Mouse (Mus musculus) megakaryocyte-erythroid progenitor cell, adult 5-6 weeks (primary cell): Measurements from ENCODE around the gene Gm19402. TPM values are rescaled to one million over a fixed set of nuclear protein-coding genes. Genes with fewer than 3 reads are reported as not detected.

Experiments used
- ATAC-seq: replicated peaks from 2 replicates; pipeline ENCODE4 v1.8.0; 2016; ENCODE audit warnings: mild to moderate bottlenecking, inconsistent platforms; ENCODE audit not compliant: severe bottlenecking, poor library complexity, low FRiP score, low TSS enrichment
- total RNA-seq, 2 experiments: library from RNA; stranded (forward) in 1 of 2; stranded (reverse) in 1 of 2; fragments of 200-1000, 215-1000 nt in 1 of 2; fragments of >200 nt in 1 of 2; fragmentation: Nextera tagmentation in 1 of 2; gene quantifications; 2 replicates each; pipeline ENCODE4 v1.2.3; 2014 to 2017

The Gm19402 gene
- total RNA-seq, 2 experiments from 2014 or later, result not detected

DNA sequence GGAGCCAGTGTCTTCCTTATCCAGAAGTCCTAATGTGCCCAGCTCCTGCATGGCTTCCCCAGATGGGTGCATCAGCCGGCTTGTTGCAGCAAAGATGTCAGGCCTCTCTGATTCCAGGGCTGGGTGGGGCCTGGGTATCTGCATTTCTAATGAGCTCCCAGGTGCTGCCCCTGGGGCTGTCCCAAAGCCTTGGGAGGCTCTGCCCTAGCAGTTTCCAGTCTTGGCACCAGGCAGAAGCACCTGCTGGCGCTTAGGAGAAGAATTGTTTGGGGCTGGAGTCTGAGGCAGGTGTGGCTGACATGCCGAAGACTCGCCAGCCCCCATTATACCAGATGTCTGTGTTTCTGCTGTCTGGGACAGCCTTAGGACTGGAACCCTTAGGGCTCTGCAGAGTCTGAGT is 19.8 kb downstream of the Gm19402 start:
- ATAC-seq, result no peak

DNA sequence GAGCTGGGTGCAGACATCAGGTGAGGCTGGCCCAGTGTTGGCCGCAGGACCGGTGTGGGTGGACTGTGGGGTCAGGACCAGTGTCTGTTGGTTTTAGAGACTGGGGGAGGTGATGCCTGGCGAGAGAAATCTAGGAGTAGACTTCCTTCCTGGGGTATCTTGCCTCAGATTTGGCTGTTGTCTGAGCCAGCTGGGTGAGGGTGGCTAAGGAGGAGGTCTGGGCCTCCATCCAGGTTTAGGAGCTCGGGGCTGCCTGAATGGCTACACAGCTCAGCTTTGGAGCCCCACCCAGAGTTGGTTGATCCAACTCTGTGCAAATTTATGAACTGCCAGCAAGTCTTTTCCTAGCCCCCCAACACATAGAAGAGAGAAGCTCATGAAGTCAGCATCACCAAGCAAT is 23.2 kb downstream of the Gm19402 start:
- no peak for ATAC-seq

DNA sequence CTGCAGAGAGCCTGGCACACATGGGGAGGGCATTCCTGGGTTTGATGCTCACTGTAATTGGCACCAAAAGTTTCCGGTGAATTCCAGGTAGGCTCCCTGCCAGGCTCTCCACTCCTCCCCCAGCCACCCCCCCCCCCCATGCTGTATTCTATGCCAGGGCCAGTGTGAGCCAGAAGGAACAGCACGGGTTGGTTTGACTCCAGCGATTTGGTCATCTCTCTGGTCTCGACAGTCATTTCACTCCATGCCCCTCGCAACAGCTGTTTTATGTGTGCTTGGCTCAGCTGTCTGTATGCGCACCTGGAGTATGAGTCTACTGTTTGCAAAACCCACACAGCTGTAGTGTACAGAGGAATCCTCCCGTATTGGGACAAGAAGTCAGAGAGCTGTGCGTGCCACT is 24.2 kb downstream of the Gm19402 start:
- no peak for ATAC-seq

DNA sequence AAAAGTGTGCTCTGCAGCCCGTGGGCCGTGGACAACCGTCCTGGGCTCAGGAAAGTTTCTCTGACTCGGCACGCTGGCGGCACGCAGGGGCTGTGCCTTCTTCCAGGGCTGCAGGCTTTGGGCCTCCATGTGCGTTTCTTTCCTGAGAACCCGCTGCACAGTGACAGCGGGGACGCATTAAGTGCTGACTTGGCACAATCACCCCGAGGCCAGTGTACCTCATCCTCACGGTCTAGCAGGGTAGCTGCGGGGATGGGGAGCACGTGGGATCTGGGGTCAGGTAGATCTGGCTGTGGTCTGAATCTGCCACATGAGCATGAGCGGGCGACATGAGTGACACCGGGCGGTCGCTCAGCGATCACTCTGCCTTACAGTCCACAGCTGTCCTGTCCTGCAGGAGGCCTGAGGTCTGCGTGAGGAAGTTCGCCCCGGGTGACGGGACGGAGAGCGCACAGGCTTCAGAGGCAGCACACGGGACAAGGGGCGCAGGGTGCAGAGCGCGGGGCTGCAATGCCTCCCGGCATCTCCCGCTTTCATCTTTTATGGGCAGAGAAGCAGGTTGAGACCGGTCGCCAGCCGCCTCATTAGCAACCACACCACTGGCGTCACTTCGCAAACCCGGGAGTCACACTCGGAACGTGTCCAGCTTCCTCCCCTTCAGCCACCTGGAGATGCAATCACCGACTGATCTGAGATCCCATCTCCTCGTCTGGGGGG is 26.4 kb downstream of the Gm19402 start:
- no peak for ATAC-seq

DNA sequence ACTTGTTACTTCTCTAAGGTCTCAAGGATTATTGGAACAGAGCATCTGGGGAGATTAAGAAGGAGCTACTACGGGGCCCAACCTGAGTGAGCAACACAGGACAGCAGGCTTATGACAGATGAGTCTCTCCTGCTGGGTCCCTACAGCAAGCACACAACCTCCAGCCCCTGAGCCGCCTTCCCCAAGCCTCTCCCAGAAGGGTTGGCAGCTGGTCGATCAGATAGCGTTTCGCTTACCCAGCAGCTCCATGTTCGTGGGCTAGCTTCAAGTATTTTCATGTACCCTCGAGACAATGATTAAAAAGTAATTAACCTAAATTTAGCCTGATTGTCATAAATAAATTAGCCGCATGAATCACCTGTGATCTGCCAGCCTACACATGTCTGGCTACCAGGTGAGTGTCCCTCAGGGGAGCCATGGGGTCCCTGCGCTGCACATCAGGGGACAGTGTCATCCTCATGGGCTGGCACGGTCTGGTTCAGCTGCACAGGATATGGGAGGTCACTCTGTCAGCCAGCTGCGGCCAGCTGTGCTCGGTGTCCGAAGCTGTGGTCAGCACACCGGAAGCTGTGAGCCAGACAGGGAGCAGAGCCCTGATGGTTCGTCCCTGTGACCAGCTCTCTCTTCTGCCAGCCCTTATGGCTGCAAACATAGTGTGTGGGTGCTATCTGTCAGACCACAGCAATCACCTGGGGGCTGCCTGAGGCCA is 32.1 kb downstream of the Gm19402 start:
- 0 out of 2 replicates have a peak, but pooled peaks have one; percentile 53 for ATAC-seq

DNA sequence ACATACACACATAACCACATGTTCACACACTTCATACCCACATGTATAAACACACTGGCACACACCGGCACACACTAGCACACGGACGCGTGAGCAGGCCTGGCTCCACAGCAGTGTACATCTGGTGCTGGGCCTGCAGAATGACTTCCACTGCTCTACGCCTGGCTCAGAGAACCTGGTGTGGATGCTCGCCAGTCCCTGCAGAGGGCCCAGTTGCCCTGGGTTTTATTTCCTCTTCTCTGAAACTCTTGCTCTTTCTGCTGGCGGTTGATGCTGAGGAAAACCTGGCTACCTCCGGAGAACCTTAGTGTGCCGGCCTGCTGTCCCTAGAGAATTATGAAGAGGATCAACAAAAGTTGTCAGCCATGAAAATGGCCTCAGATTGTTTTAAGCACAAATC is 38.5 kb downstream of the Gm19402 start:
- no peak for ATAC-seq

DNA sequence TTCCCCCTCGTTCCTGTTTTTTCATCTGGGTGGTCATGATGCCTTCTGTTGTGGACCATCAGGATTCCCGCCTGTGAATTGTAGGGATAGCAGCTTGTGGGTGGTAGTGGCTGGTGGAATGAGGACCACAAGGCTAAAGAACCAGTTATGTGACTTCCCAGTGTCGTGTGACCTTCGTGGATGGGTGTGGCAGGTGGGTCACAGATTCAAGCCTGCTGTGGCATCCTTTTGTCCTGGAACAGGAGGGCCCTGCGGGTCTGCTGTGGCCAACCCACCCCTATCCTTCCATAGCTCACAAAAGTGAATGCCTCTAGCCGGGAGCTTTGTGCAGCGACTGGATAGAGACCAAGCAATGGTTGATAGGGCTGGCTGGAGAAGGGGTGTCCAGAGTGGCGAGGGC is 42.7 kb downstream of the Gm19402 start:
- no peak for ATAC-seq

DNA sequence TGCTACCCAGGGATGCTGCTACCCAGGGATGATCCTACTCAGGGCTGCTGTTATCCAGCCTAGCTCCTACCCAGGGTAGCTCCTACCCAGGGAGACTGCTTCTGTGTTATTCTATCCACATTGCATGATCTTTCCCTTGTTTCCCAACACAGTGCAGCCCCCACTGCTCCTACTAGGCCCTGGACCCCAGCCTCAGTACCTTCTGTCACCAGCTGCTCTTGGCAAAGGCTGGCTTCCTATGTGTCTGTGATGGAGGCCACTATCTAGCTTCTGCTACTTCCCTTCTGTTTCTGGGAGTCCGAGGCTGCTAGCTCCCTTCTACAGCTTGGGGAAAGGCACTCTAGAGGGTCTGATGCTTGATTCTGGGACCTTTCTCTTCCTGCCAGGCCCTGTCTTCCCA is 43.1 kb downstream of the Gm19402 start:
- no peak for ATAC-seq

DNA sequence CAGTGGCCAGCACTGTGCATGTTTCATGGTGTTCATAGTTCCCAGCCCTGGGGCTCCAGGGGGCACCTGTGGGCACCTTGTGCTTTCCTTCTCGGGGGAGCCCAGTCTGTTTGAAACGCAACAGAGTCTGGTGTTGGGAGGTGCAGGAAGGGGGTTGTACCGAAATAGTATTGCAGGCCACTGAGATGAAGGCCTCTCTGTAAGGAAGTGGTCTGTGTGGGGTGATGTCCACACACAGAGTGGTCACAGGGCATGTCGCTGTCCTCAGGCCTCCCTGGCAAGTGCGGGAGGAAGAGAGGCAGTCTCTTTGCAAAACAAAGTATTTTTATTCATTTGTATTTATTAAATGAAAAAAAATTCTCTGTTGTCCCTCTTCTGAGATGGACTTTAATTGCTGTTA is 45.0 kb downstream of the Gm19402 start:
- no peak for ATAC-seq

DNA sequence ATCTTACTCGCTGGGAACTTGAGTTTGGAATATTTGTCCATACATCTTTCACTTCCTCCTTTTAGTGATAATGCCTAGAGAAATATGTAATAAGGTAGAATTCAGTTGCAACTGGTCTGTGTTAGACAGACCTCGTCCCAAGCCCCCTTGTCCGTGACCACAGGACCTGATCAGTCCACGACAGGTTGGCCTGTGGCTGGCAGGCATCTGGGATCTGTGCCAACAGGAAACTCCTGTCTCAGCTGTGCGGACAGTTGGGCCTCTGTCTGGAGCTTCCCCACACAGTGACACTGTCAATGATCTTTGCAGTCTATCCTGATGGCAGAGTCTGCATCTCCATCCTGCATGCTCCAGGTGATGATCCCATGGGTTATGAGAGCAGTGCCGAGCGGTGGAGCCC is 47.4 kb downstream of the Gm19402 start:
- no peak for ATAC-seq

Other genes with a start within 250 kb of the Gm19402 start
- gene Fam207a, start 175.0 kb downstream of the Gm19402 start, total RNA-seq (2014; fragmentation: Nextera tagmentation), result 19.8 and 20.0 TPM in 2 replicates
- 28.5 and 30.5 TPM in 2 replicates for gene Fam207a, start 175.0 kb downstream of the Gm19402 start, total RNA-seq (2017)
- gene Itgb2, start 160.5 kb downstream of the Gm19402 start, total RNA-seq (2014; fragmentation: Nextera tagmentation), result 10.4 and 26.2 TPM in 2 replicates
- gene Itgb2, start 160.5 kb downstream of the Gm19402 start, total RNA-seq (2017), result 13.2 and 14.2 TPM in 2 replicates
- gene Pttg1ip, start 109.0 kb downstream of the Gm19402 start, total RNA-seq (2014; fragmentation: Nextera tagmentation), result 31.7 and 48.4 TPM in 2 replicates
- 36.3 and 37.6 TPM in 2 replicates for gene Pttg1ip, start 109.0 kb downstream of the Gm19402 start, total RNA-seq (2017)
- gene Sumo3, start 84.7 kb downstream of the Gm19402 start, total RNA-seq (2014; fragmentation: Nextera tagmentation), result 71.3 and 81.0 TPM in 2 replicates
- gene Sumo3, start 84.7 kb downstream of the Gm19402 start, total RNA-seq (2017), result 150 and 265 TPM in 2 replicates
- not detected in 2 replicates for gene Gm49325, start 84.6 kb downstream of the Gm19402 start, total RNA-seq (2014; fragmentation: Nextera tagmentation)
- gene Gm49325, start 84.6 kb downstream of the Gm19402 start, total RNA-seq (2017), result not detected in 2 replicates
- gene Ube2g2, start 68.5 kb downstream of the Gm19402 start, total RNA-seq (2014; fragmentation: Nextera tagmentation), result 39.4 and 43.2 TPM in 2 replicates
- 48.1 and 50.7 TPM in 2 replicates for gene Ube2g2, start 68.5 kb downstream of the Gm19402 start, total RNA-seq (2017)
- gene Tspear, start 4.2 kb downstream of the Gm19402 start, total RNA-seq (2014; fragmentation: Nextera tagmentation), result 0.22 TPM in 1 of 2 replicates, not detected in the other
- not detected in 2 replicates for gene Tspear, start 4.2 kb downstream of the Gm19402 start, total RNA-seq (2017)
- not detected in 2 replicates for gene Gm9508, start 6.5 kb upstream of the Gm19402 start, total RNA-seq (2014; fragmentation: Nextera tagmentation)
- gene Gm9508, start 6.5 kb upstream of the Gm19402 start, total RNA-seq (2017), result not detected in 2 replicates
- not detected in 2 replicates for gene Gm10272, start 15.9 kb upstream of the Gm19402 start, total RNA-seq (2014; fragmentation: Nextera tagmentation)
- gene Gm10272, start 15.9 kb upstream of the Gm19402 start, total RNA-seq (2017), result not detected in 2 replicates
- gene Gm10024, start 20.7 kb upstream of the Gm19402 start, total RNA-seq (2014; fragmentation: Nextera tagmentation), result not detected in 2 replicates
- gene Gm10024, start 20.7 kb upstream of the Gm19402 start, total RNA-seq (2017), result not detected in 2 replicates
- gene Gm10142, start 25.1 kb upstream of the Gm19402 start, total RNA-seq (2014; fragmentation: Nextera tagmentation), result not detected in 2 replicates
- gene Gm10142, start 25.1 kb upstream of the Gm19402 start, total RNA-seq (2017), result not detected in 2 replicates
- gene Krtap12-1, start 29.8 kb upstream of the Gm19402 start, total RNA-seq (2014; fragmentation: Nextera tagmentation), result not detected in 2 replicates
- gene Krtap12-1, start 29.8 kb upstream of the Gm19402 start, total RNA-seq (2017), result not detected in 2 replicates
- gene Gm10100, start 35.7 kb upstream of the Gm19402 start, total RNA-seq (2014; fragmentation: Nextera tagmentation), result not detected in 2 replicates
- gene Gm10100, start 35.7 kb upstream of the Gm19402 start, total RNA-seq (2017), result not detected in 2 replicates
- not detected in 2 replicates for gene Gm18596, start 51.9 kb upstream of the Gm19402 start, total RNA-seq (2014; fragmentation: Nextera tagmentation)
- gene Gm18596, start 51.9 kb upstream of the Gm19402 start, total RNA-seq (2017), result not detected in 2 replicates
- gene Gm9736, start 60.6 kb upstream of the Gm19402 start, total RNA-seq (2014; fragmentation: Nextera tagmentation), result not detected in 2 replicates
- not detected in 2 replicates for gene Gm9736, start 60.6 kb upstream of the Gm19402 start, total RNA-seq (2017)
- not detected in 2 replicates for gene Gm3233, start 68.9 kb upstream of the Gm19402 start, total RNA-seq (2014; fragmentation: Nextera tagmentation)
- gene Gm3233, start 68.9 kb upstream of the Gm19402 start, total RNA-seq (2017), result not detected in 2 replicates
- not detected in 2 replicates for gene Gm3238, start 80.6 kb upstream of the Gm19402 start, total RNA-seq (2014; fragmentation: Nextera tagmentation)
- gene Gm3238, start 80.6 kb upstream of the Gm19402 start, total RNA-seq (2017), result not detected in 2 replicates
- not detected in 2 replicates for gene Gm7138, start 86.2 kb upstream of the Gm19402 start, total RNA-seq (2014; fragmentation: Nextera tagmentation)
- not detected in 2 replicates for gene Gm7138, start 86.2 kb upstream of the Gm19402 start, total RNA-seq (2017)
- gene Gm3250, start 91.8 kb upstream of the Gm19402 start, total RNA-seq (2014; fragmentation: Nextera tagmentation), result not detected in 2 replicates
- gene Gm3250, start 91.8 kb upstream of the Gm19402 start, total RNA-seq (2017), result not detected in 2 replicates
- gene Gm7137, start 97.4 kb upstream of the Gm19402 start, total RNA-seq (2014; fragmentation: Nextera tagmentation), result not detected in 2 replicates
- gene Gm7137, start 97.4 kb upstream of the Gm19402 start, total RNA-seq (2017), result not detected in 2 replicates
- gene Gm9639, start 104.3 kb upstream of the Gm19402 start, total RNA-seq (2014; fragmentation: Nextera tagmentation), result not detected in 2 replicates
- gene Gm9639, start 104.3 kb upstream of the Gm19402 start, total RNA-seq (2017), result not detected in 2 replicates
- not detected in 2 replicates for gene Gm19668, start 108.4 kb upstream of the Gm19402 start, total RNA-seq (2014; fragmentation: Nextera tagmentation)
- gene Gm19668, start 108.4 kb upstream of the Gm19402 start, total RNA-seq (2017), result not detected in 2 replicates
- not detected in 2 replicates for gene Gm9507, start 121.1 kb upstream of the Gm19402 start, total RNA-seq (2014; fragmentation: Nextera tagmentation)
- not detected in 2 replicates for gene Gm9507, start 121.1 kb upstream of the Gm19402 start, total RNA-seq (2017)
- not detected in 2 replicates for gene Gm2696, start 123.9 kb upstream of the Gm19402 start, total RNA-seq (2014; fragmentation: Nextera tagmentation)
- gene Gm2696, start 123.9 kb upstream of the Gm19402 start, total RNA-seq (2017), result not detected in 2 replicates
- gene Krtap10-4, start 136.3 kb upstream of the Gm19402 start, total RNA-seq (2014; fragmentation: Nextera tagmentation), result not detected in 2 replicates
- gene Krtap10-4, start 136.3 kb upstream of the Gm19402 start, total RNA-seq (2017), result not detected in 2 replicates
- gene Krtap10-10, start 145.2 kb upstream of the Gm19402 start, total RNA-seq (2014; fragmentation: Nextera tagmentation), result not detected in 2 replicates
- gene Krtap10-10, start 145.2 kb upstream of the Gm19402 start, total RNA-seq (2017), result not detected in 2 replicates
- gene Gm36176, start 156.0 kb upstream of the Gm19402 start, total RNA-seq (2014; fragmentation: Nextera tagmentation), result not detected in 2 replicates
- gene Gm36176, start 156.0 kb upstream of the Gm19402 start, total RNA-seq (2017), result not detected in 2 replicates
- not detected in 2 replicates for gene Gm10318, start 162.1 kb upstream of the Gm19402 start, total RNA-seq (2014; fragmentation: Nextera tagmentation)
- gene Gm10318, start 162.1 kb upstream of the Gm19402 start, total RNA-seq (2017), result not detected in 2 replicates
- not detected in 2 replicates for gene Gm3285, start 171.2 kb upstream of the Gm19402 start, total RNA-seq (2014; fragmentation: Nextera tagmentation)
- gene Gm3285, start 171.2 kb upstream of the Gm19402 start, total RNA-seq (2017), result not detected in 2 replicates
- not detected in 2 replicates for gene Lrrc3, start 211.8 kb upstream of the Gm19402 start, total RNA-seq (2014; fragmentation: Nextera tagmentation)
- gene Lrrc3, start 211.8 kb upstream of the Gm19402 start, total RNA-seq (2017), result not detected in 2 replicates